Mouse (Mus musculus) embryonic stem cell, embryonic (primary cell): ENCODE results near the gene Calhm3.

Experiments
- CTCF ChIA-PET, 4 experiments: fragments of 300-600 bp in 2 of 4; fragments of 350-600 bp in 2 of 4; sonication (Branson Sonifier 250); formaldehyde crosslinking; loops; one replicate each; lab custom pipeline; 2022; ENCODE audit warnings: inconsistent platforms in 2 of 4; lab: Charles Lee
- POLR2A ChIA-PET, 4 experiments: fragments of 300-600 bp in 2 of 4; fragments of 350-600 bp in 2 of 4; sonication (Branson Sonifier 250); formaldehyde crosslinking; loops; one replicate each; lab custom pipeline; 2022; ENCODE audit warnings: antibody characterized with exemption in 4 of 4, inconsistent platforms in 1 of 4; lab: Charles Lee

The Calhm3 gene

GRCm38 (mm10) chr19:47157664-47158063 is at the start of gene Calhm3:
Gene Calhm3 (minus strand): TSS chr19:47157764.
- ChIA-PET CTCF (interaction anchor here in 1 of 4 experiments (1.0 kb wide), 1 partner anchor 25 kb away, joined by 3 read pairs; no protein-coding TSS in a partner anchor), POLR2A (interaction anchor here in 1 of 4 experiments (1.0 kb wide), 1 partner anchor 143 kb away, joined by 3 read pairs; the partner anchor contains the start of genes Ina and Nt5c2)

- POLR2A ChIA-PET = interaction anchor here in 1 of 4 experiments (0.5 kb wide), 1 partner anchor 15 kb away, joined by 3 read pairs; no protein-coding TSS in a partner anchor
Measured at GRCm38 (mm10) chr19:47206126-47206525, 48.6 kb upstream of the Calhm3 start.

GRCm38 (mm10) chr19:47204653-47205052 is 47.1 kb upstream of the Calhm3 start:
- CTCF ChIA-PET = interaction anchor here in 1 of 4 experiments (0.5 kb wide), 1 partner anchor 65 kb away, joined by 5 read pairs; no protein-coding TSS in a partner anchor

More at GRCm38 (mm10) chr19:47206126-47206525, 48.6 kb upstream of the Calhm3 start:
- CTCF ChIA-PET = interaction anchor here in 1 of 4 experiments (0.6 kb wide), 1 partner anchor 1160 kb away, joined by 3 read pairs; no protein-coding TSS in a partner anchor

GRCm38 (mm10) chr19:47203042-47203441 is 45.5 kb upstream of the Calhm3 start:
- CTCF ChIA-PET = interaction anchor here in 1 of 4 experiments (1.1 to 1.5 kb wide), 2 partner anchors 11 to 38 kb away, joined by 3 to 5 read pairs; no protein-coding TSS in a partner anchor
- POLR2A ChIA-PET = interaction anchor here in 3 of 4 experiments (1.1 to 4.0 kb wide), 6 partner anchors 15 to 42 kb away, joined by 3 to 19 read pairs (median 3); partner anchors contain the start of gene Neurl1a (in 2 of the 3)

More at GRCm38 (mm10) chr19:47204653-47205052, 47.1 kb upstream of the Calhm3 start:
- POLR2A ChIA-PET = interaction anchor here in 1 of 4 experiments (1.1 to 4.0 kb wide), 4 partner anchors 9 to 47 kb away, joined by 3 to 19 read pairs (median 5); partner anchors contain the start of gene Neurl1a

GRCm38 (mm10) chr19:47202429-47202828 is 44.9 kb upstream of the Calhm3 start:
- CTCF ChIA-PET = interaction anchor here in 2 of 4 experiments (0.7 to 1.5 kb wide), 2 partner anchors 11 to 507 kb away, joined by 5 read pairs; no protein-coding TSS in a partner anchor
- POLR2A ChIA-PET = interaction anchor here in 3 of 4 experiments (0.7 to 4.0 kb wide), 6 partner anchors 22 to 43 kb away, joined by 3 to 19 read pairs (median 3); partner anchors contain the start of gene Neurl1a (in 2 of the 3)

GRCm38 (mm10) chr19:47201972-47202371 is 44.4 kb upstream of the Calhm3 start:
- ChIA-PET CTCF (interaction anchor here in 1 of 4 experiments (0.7 kb wide), 1 partner anchor 506 kb away, joined by 5 read pairs; no protein-coding TSS in a partner anchor), POLR2A (interaction anchor here (0.5 to 4.0 kb wide), 10 partner anchors 17 to 48 kb away, joined by 3 to 19 read pairs (median 3); partner anchors contain the start of gene Neurl1a (in 2 of the 4))

GRCm38 (mm10) chr19:47198671-47199350 is 41.2 kb upstream of the Calhm3 start:
- ChIA-PET CTCF (interaction anchor here in 2 of 4 experiments (0.6 to 0.7 kb wide), 2 partner anchors 343 to 636 kb away, joined by 3 read pairs; no protein-coding TSS in a partner anchor), POLR2A (interaction anchor here in 2 of 4 experiments (0.6 to 3.5 kb wide), 6 partner anchors 13 to 138 kb away, joined by 3 to 18 read pairs (median 3); partner anchors contain the start of gene Neurl1a (in 1 of the 2))

- ChIA-PET CTCF (no interaction called here), POLR2A (no interaction called here)
Measured at GRCm38 (mm10) chr19:47192158-47192557, 34.6 kb upstream of the Calhm3 start.

- ChIA-PET POLR2A (interaction anchor here in 2 of 4 experiments (0.6 to 1.5 kb wide), 4 partner anchors 10 to 143 kb away, joined by 3 to 5 read pairs (median 3); partner anchors contain the start of gene Neurl1a (in 2 of the 2)), CTCF (no interaction called here)
Measured at GRCm38 (mm10) chr19:47188515-47189128, 31.1 kb upstream of the Calhm3 start.

- ChIA-PET CTCF (interaction anchor here in 1 of 4 experiments (1.3 kb wide), 1 partner anchor 12 kb away, joined by 3 read pairs; no protein-coding TSS in a partner anchor), POLR2A (interaction anchor here in 3 of 4 experiments (0.6 to 1.9 kb wide), 4 partner anchors 8 to 675 kb away, joined by 3 to 6 read pairs (median 4); partner anchors contain the start of gene Neurl1a (in 1 of the 3))
Measured at GRCm38 (mm10) chr19:47186514-47187275, 29.1 kb upstream of the Calhm3 start.

- ChIA-PET POLR2A (interaction anchor here in 1 of 4 experiments (1.0 kb wide), 1 partner anchor 92 kb away, joined by 3 read pairs; no protein-coding TSS in a partner anchor), CTCF (no interaction called here)
Measured at GRCm38 (mm10) chr19:47184736-47185135, 27.2 kb upstream of the Calhm3 start.

GRCm38 (mm10) chr19:47184221-47184620 is 26.7 kb upstream of the Calhm3 start:
- ChIA-PET CTCF (no interaction called here), POLR2A (interaction anchor here in 1 of 4 experiments (1.0 kb wide), 1 partner anchor 91 kb away, joined by 3 read pairs; no protein-coding TSS in a partner anchor)

GRCm38 (mm10) chr19:47180011-47180410 is 22.4 kb upstream of the Calhm3 start:
- CTCF ChIA-PET = interaction anchor here in 1 of 4 experiments (0.6 kb wide), 1 partner anchor 270 kb away, joined by 3 read pairs; no protein-coding TSS in a partner anchor
- POLR2A ChIA-PET = interaction anchor here in 3 of 4 experiments (0.6 to 4.9 kb wide), 10 partner anchors 18 to 406 kb away, joined by 3 to 19 read pairs (median 3); partner anchors contain the start of gene Taf5 (in 2 of the 3)

- ChIA-PET CTCF (interaction anchor here in 3 of 4 experiments (0.6 to 2.5 kb wide), 6 partner anchors 11 to 271 kb away, joined by 3 to 21 read pairs (median 8); no protein-coding TSS in a partner anchor), POLR2A (interaction anchor here (0.8 to 4.9 kb wide), 23 partner anchors 8 to 158 kb away, joined by 3 to 19 read pairs (median 5); partner anchors contain the start of genes Pdcd11 (in 2 of the 4), Usmg5 (in 2 of the 4), Pcgf6 (in 1 of the 4) and Taf5 (in 1 of the 4))
Measured at GRCm38 (mm10) chr19:47179272-47179809, 21.8 kb upstream of the Calhm3 start.

GRCm38 (mm10) chr19:47178431-47179271 is 21.1 kb upstream of the Calhm3 start, which contains the start of gene Neurl1a:
Gene Neurl1a (plus strand): TSS chr19:47178820.
- ChIA-PET POLR2A (interaction anchor here (0.6 to 4.9 kb wide), 48 partner anchors 9 to 580 kb away, joined by 3 to 19 read pairs (median 4); partner anchors contain the start of genes Pdcd11 (in 3 of the 4), Usmg5 (in 3 of the 4), Nt5c2 (in 2 of the 4) and Taf5 (in 2 of the 4)), CTCF (interaction anchor here in 3 of 4 experiments (0.7 to 2.5 kb wide), 30 partner anchors 8 to 418 kb away, joined by 3 to 21 read pairs (median 4); no protein-coding TSS in a partner anchor)
